Mouse (Mus musculus) thymus, adult 2 months (tissue): ENCODE results near the gene C1qtnf5.

Source experiments
- CTCF ChIP-seq: fragments of 200-500 bp; IDR thresholded peaks from 2 replicates; pipeline ENCODE4 v1.5.1; 2012; ENCODE audit warnings: mild to moderate bottlenecking, control low read depth, low read length, moderate library complexity, borderline replicate concordance; ENCODE audit not compliant: control insufficient read depth, poor library complexity, insufficient read depth; ENCODE audit errors: extremely low read depth
- POLR2A ChIP-seq: fragments of 200-500 bp; IDR thresholded peaks from 2 replicates; pipeline ENCODE4 v1.6.1; 2012; ENCODE audit warnings: mild to moderate bottlenecking, low read length, control low read depth, moderate library complexity; ENCODE audit not compliant: control insufficient read depth, poor library complexity, insufficient read depth; ENCODE audit errors: extremely low read depth

DNA sequence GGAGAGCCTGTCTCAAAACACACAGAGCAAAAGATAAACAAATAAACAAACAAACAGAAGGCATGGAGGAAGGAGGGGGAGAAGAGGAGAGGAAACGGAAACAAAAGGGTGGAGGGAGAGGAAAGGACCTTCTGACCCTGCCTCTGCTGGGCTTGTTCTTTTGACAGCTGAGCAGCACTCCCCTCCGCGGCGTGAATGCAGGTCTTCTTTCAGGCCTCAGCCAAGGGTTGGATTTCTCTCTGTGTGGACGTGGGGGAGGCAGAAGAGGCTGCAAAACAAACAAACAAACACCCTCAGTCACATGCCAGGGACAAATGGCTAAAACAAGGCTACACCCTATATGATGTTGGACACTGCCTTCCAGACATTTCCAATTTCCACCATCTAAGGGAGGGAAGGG is 18.0 kb downstream of the C1qtnf5 start:
- TF ChIP-seq CTCF = no peak
- no peak for TF ChIP-seq POLR2A
